Mouse (Mus musculus) left cerebral cortex, postnatal 14 days (tissue): Measurements from ENCODE around the gene Mkln1. TPM values are rescaled to one million over a fixed set of nuclear protein-coding genes. Genes with fewer than 3 reads are reported as not detected.
A peak's percentile ranks its signal among the peaks of the same experiment; 100 is the strongest.

Source experiments
- DNase-seq, 2 experiments: peaks; one replicate each; pipeline ENCODE4 v3.0.0; 2021 to 2022; ENCODE audit warnings: low spot score in 2 of 2, mixed read lengths in 1 of 2
- intact Hi-C: fragments of 180-260 bp; cut with DNase I; formaldehyde crosslinking; loops from one replicate; pipeline ENCODE4 v1.15.1; 2025
- total RNA-seq, 2 experiments: library from RNA; stranded (reverse); gene quantifications; 2 replicates each; pipeline ENCODE4 v1.2.3; 2021

The Mkln1 gene
- total RNA-seq, 2 experiments from 2014 or later = 126 to 136 TPM

DNA sequence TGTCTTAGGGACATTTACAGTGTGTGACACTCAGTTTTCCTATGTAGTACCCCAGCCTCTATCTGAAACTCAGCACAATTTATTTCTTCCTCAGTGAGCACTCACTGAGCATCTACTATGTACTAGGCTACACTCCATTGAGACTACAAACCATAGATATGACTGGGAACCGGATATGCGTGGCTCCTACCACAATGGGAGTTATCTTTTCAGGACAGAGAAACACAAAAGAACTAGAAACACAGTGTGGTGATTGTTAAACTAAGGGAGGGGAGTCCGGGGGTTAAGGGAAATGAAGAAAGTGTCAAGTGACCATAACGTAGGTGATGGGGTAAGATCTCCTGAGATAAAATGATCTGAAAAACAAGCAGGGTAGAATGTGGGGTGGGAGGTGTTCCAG lies 2.4 kb upstream of the Mkln1 start:
- no peak for DNase-seq
- intact Hi-C loops = loop anchor here (5.0 kb wide), 1 partner anchor 179 kb away; no protein-coding TSS in a partner anchor

DNA sequence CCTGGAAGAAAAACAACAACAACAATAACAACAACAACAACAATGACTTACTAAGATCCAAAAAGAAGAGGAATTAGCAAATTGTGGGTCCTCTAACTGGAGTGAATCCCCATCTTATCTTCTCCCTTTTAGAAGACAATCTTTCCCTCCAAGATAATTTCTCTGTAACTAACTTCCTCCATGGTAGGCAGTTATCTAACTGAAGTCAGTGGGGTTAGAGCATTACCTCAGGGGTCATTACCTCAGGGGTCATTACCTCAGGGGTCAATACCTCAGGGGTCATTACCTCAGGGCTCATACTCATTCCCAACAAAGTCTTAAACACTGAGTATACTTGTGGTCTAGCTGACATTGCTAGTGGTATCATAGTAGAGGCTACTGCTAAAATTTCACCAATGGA lies 1.2 kb upstream of the Mkln1 start:
- intact Hi-C loops = loop anchor here (5.0 kb wide), 1 partner anchor 180 kb away; no protein-coding TSS in a partner anchor
- no peak for DNase-seq

DNA sequence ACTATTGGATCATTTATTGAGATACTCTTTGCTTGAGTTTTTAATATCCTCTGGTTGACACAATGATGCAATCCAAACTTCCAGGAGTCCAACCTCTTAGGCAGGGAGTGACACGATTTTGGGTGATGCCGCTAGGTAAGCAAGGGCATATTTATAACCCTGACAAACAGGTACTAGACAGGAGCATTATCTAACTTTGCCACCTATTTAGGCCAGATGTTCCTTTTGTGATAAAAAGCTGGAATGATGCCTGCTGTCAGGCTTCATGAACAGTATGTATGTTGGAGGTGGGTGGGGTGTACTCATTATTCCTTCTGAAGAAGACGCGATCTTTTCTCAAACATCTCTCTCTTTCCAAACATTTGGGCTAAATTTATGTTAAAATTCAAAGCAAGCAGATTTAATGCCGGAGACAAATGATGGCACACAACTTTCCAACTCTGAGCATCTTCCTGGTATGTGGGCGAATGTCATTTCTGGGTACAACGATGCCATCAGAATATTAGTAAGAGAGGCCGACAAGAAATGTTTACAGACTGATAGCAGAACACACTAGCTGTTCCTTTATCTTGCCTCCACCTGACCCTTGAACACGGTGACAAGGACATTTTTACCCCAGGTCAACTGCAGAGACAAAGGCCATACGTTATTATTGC lies 632 bp upstream of the Mkln1 start:
- intact Hi-C loops = loop anchor here (5.0 kb wide), 1 partner anchor 181 kb away; no protein-coding TSS in a partner anchor
- DNase-seq = peak in 1 of 2 experiments; percentile 23

DNA sequence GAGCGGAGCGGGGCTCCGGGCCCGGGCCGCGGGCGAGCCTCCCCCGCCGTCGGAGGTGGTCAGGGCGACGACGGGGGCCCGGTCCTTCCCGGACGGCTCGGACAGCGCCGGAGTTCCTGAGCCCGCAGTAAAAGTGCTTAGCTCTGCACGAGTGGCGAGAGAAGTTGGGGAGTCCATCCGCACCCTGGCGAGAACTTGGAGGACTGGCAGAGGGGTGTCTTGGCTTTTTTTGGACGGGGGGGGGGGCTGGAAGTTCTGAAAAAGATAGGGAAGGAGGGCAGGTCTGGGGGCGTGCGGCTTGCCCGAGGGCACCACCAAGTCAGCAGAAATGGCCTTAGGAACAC lies 643 bp downstream of the Mkln1 start:
- intact Hi-C loops = loop anchor here (5.0 kb wide), 1 partner anchor 182 kb away; no protein-coding TSS in a partner anchor
- no peak for DNase-seq

DNA sequence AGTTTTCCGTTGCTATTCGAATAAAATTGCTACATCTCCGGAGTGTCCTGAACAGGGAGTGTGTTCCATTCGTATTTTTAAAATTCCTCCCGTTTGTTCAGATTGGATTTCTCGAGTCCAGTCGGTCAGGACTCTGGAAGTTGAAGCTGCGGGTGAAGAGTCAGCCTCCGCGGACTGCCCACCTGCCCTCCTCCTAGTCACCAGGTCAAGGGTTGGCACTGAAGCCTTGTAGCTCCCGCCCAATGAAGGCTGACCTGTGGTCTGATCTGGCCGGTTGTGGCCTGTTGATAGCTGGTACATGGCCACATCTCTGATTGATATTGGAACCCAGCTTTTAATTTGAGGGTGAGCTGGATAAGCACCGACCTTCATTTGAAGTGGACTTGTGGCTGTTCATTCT lies 1.0 kb downstream of the Mkln1 start:
- no peak for DNase-seq
- intact Hi-C loops = loop anchor here (5.0 kb wide), 1 partner anchor 182 kb away; no protein-coding TSS in a partner anchor

DNA sequence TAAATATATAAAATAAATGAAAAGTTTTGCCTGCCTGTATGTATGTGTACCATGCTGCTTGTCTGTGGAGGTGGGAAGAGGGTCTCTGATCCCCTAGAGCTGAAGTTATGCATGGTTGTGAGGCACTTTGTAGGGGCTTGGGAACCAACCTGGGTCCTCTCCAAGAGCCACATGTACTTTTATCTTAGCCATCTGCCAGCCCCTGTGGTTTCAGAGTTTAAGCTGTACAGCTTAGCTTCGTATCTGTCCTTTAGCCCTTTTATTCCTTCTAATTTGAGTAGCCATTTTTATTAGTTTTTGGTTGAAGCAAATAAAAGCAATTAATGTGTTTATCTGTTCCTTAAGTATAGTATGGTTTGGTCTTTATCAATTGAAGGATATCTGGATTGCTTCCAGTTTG lies 12.5 kb downstream of the Mkln1 start:
- no peak for DNase-seq
- intact Hi-C loops = no loop called here

DNA sequence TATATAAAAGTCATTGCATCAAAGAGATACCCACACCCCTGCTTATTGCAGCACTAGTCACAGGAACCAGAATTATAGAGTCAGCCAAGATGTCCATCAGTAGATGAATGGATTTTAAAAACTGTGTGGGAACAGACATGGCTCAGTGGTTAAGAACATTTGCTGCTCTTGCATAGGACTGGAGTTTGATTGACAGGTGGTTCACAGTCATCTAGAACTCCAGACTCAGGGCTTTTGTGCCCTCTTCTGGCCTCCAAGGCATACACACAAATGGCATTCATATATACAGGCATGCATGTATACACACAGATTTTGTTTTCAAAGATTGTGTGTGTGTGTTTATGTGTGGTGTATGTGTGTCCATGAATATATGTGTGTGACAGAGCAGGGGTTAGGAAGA lies 14.0 kb downstream of the Mkln1 start:
- intact Hi-C loops = no loop called here
- no peak for DNase-seq

DNA sequence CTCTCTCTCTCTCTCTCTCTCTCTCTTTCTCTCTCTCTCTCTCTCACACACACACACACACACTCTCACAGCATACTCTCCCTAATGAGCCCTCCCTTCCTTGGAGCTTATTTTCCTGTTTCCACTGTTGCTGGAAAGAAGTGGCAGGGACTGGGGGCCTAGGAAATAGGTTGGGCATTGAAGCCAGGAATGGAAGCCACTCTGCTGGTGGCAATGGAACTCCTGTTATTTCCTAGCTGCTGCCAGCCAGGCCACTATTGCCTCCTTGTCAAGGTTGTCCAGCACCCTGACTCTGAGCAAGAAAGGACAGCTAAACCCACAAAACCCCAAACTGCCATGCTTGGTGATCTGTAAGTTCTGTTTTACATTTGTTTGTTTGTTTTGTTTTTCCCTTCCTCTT lies 15.0 kb downstream of the Mkln1 start:
- intact Hi-C loops = no loop called here
- DNase-seq = no peak

DNA sequence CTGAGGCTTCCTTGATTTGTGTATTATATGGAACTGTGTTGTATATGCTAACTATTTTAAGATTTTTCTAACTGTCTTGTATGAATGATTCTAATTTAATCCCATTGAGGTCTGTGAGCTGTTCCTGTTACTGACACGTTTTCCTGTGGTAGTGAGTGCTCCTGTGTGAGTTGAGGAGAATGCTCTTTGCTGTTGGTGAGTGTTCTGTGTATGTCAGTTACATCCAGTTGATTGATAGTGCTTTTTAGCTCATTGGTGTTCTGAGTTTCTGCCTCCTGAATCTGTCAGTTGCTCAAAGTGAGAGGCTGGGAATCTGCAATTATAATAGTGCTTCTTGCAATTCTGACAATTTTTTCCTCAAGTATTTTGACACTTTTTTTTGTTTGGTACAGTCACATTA lies 15.8 kb downstream of the Mkln1 start:
- intact Hi-C loops = no loop called here
- DNase-seq = no peak

DNA sequence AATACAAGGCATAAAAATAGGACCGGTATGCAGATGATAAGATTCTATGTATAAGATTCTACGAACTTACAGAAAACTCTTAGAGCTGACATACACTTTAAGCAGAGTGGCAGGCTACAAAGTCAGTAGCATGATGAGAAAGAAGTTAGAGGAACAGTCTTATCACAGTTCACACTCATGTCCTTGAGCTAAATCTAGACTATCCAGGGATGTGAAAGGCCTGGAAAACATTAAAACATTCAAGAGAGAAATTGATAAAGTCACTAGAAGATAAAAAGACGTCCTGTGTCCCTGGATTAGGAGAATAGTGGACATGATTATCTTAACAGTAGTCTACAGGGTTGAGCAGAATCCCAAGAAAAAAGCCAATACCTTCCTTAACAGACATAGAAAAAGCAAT lies 26.9 kb downstream of the Mkln1 start:
- DNase-seq = no peak
- intact Hi-C loops = no loop called here

DNA sequence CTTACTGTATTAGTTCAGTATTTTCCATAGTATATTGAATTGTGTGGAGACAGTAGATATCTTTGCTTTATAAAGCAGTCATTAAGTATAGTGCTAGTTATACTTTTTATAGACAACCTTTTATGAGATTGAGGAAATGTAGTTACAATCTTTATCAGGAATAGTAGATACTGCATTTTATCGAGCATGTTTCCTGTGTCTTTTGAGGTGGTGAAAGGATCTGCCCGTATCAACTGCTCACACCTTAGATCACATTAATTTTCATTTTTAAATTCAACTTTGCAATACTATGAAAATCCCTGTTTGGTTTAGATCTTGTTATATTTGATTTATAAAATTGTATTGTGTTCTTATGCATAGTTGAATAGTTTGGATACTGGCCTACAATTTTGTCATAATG lies 38.7 kb downstream of the Mkln1 start:
- intact Hi-C loops = no loop called here
- no peak for DNase-seq

DNA sequence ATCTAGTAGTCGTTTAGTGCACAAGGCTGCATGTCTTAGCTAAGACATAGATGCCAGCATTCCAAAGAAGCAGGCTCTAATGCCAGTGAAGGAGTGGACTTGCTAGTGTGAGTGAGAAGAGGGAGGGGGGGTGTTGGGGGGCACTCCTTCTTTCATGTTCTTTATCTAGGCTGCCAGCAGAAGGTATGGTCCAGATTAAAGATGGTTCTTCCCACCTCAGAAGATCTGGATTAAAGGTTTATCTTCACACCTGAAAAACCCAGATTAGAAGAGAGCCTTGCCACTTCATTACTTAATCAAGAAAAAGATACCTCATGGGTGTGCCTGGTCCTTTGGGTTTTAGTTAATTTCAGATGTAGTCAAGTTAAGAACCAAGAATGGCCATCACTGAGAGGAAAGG lies 46.7 kb downstream of the Mkln1 start:
- intact Hi-C loops = no loop called here

DNA sequence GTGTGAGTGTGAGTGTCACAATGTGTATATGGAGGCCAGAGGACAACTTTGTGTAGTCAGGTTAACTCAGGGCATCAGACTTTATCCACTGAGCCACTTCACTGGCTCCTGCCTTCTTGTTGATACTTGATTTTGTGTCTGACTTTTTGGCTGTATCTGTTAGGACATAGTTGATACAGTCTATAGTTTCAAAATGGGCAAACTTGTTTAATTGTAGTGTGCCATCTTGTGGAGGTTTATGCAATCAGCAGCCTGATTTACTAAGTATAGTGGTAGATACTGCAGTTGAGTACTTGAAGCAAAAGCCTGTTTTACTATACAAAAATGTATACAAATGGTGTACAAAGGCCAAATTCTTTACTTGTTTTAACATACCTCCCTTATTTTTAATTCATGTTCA lies 55.2 kb downstream of the Mkln1 start:
- intact Hi-C loops = loop anchor here (5.0 kb wide), 2 partner anchors 236 to 266 kb away; no protein-coding TSS in a partner anchor
- DNase-seq = peak; percentile 63 to 77

More for the DNA sequence above, 46.7 kb downstream of the Mkln1 start:
- DNase-seq = no peak

DNA sequence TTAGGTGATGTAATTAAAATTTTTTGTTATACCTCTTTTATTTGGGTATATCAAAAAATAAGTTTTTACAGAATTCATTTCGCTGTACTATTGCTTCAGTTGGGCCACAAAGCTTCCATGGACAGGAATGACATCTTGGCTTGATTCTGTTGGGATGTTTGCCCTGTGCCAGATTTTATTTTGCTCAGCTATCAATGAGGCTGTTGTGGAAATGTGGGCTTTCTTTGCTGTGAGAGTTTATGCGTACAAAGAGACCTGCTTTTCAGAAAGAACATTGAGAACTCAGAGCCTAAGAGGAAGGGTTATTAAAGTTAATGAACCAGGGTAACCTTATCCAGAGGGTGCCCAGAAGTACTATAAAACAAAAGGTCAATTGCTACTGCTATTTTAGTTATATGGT lies 56.8 kb downstream of the Mkln1 start:
- peak in 1 of 2 experiments; percentile 69 for DNase-seq
- intact Hi-C loops = no loop called here

DNA sequence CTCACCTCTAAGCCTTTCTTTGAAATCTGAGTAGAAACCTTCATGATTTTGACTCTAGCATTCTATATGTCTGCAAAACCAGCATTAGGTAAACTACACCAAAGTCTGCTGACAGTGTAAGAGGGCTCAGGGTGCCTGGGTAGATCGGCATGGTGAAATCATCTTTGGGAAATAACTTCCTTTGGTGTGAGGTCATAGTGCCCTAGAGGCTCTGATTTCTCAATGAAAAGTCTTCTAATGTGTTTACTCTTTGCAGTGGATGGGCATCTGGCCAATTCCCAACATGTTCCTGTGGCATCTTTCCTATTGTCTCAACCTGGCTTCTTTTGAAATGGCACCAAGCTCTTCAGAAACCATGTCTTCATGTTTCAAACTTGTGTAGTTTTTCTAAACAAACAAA lies 58.5 kb downstream of the Mkln1 start:
- DNase-seq = no peak
- intact Hi-C loops = no loop called here

DNA sequence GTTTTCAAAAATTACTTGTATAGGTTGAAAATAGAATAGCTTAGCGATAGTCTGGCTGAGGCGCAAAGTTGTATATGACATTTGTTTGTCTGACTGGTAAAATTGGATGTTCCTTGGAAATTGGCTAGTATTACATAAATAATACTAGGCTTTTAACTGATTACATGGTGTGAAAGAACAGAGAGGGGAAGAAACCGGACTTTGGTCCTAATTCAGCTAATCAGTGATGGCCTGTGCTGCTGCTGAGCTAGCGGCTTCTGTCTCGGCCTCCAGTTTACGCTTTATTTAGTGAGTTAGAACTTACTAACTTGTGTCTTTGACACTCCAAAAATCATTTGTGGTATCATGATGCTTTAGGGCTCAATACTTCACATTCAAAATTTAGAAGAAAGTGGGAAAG lies 70.9 kb downstream of the Mkln1 start:
- intact Hi-C loops = no loop called here
- no peak for DNase-seq

DNA sequence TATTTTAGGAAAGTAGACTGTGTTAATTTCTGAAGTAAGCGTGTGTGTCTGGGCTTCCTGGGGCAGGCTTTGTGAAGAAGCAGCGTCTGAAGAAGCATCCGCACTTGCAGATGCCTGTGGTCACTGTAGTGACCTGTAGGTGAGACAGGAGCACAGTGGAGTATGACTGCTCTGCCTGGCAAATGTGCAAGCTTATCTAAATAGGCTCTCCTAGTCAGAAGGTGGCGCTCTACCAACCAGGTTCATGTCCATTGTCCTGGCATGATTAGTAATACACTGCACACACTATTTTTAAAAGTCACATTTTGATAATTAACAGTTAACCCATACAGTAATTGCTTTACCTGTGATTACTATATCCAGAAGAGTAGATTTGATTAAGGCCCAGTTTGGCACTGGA lies 79.7 kb downstream of the Mkln1 start:
- intact Hi-C loops = no loop called here
- DNase-seq = no peak

DNA sequence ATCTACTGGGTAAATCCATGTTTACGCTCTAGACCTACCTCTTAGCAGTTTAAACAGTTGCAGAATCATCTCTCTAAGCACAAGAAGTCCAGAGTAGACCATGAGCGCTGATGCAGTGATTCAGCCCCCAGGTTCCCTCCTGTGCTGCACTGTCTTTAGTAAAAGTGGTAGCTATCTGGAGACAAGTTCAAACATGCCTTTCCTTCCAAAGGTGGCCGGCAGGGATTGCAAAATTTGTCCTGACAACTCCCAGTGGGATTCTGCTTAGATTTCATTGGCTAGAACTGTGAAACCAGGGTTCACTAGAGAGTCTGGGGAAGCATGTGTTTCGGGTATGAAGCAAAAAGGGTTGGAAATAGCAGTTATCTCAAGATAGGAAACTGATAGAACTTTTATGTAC lies 81.5 kb downstream of the Mkln1 start:
- intact Hi-C loops = no loop called here
- DNase-seq = no peak

DNA sequence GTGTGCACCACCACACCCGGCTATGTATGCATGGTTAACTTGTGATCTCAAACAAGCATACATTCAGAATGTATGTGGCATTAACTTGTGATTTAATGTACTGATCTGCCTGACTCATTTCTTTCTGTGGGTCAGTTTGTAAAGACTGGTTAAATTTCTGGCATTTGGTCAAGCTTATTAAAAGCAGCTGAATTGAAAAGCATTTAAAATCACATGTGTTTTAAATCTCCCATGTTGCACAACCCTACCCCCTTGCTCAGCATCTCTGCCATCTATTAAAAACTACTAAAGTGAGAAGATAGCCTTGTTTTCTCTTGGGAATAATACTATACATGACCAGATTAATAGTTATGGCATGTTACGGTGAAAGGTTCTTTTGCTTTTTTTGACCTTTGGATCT lies 88.1 kb downstream of the Mkln1 start:
- no peak for DNase-seq
- intact Hi-C loops = no loop called here

DNA sequence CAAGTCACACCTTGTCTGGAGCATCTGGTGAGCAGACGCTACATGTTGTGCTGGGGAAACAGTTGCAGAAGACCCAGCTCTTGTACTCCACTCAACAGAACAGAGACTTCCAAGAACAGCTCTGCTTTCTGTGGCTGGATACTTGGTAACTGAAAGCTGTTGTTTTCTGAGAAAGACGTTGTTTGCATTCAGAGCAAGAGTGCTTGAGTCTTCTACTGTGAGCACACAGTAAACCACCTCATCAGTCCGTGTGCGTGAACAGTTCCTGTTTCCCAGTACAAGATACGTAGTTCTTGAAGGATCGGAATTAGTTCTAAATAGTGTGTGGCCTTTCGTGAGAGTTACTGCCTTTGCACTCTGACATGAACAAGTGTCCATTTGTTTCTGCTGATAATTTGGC lies 91.4 kb downstream of the Mkln1 start:
- DNase-seq = no peak
- intact Hi-C loops = no loop called here

DNA sequence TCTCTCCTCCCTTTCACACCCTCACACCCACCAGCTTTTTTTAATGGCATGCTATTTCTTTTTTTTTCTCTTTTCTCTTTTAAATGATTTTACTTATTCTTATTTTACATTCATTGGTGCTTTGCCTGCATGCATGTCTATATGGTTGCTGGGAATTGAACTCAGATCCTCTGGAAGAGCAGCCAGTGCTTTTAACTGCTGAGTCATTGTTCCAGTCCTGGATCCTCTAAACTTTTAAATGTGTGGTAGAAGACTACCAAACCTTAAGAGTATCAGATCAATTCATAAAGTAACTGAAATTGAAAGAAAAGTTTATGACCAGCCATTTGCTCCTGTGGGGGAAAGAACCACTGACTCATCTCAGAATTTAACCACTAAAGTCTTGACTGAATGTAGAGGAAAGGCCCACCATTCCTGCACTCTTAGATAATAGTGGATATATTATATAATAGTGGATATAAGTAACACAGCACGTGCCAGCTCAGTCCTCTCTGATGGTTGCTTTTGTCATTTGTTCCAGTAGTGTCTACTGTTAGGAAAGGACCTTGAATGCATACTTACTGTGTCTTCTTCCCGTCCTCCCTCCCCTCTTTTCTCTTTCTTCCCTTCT lies 96.7 kb downstream of the Mkln1 start:
- intact Hi-C loops = no loop called here

More for the DNA sequence above, 96.7 kb downstream of the Mkln1 start:
- DNase-seq = no peak
